Mouse (Mus musculus) heart, adult 2 months (tissue): ENCODE measurements around the gene Pole3. TPM values are rescaled to one million over a fixed set of nuclear protein-coding genes. Genes with fewer than 3 reads are reported as not detected.
A peak's percentile ranks its signal among the peaks of the same experiment; 100 is the strongest.

Source experiments
- DNase-seq, 2 experiments: peaks; one replicate each; pipeline ENCODE4 v3.0.0; 2021
- H3K27ac ChIP-seq: fragments of 200-600 bp; 2 replicates; pipeline ENCODE4 v1.8.1; 2022
- H3K27me3 ChIP-seq: fragments of 200-500 bp; 2 replicates; pipeline ENCODE4 v1.6.1; 2012; ENCODE audit warnings: mild to moderate bottlenecking, low read length, inconsistent platforms, mixed read lengths; ENCODE audit not compliant: control insufficient read depth, insufficient read depth
- H3K36me3 ChIP-seq: fragments of 200-500 bp; 2 replicates; pipeline ENCODE4 v1.6.1; 2012; ENCODE audit warnings: low read length, inconsistent platforms; ENCODE audit not compliant: control insufficient read depth, insufficient read depth
- H3K4me1 ChIP-seq: fragments of 200-500 bp; 2 replicates; pipeline ENCODE4 v1.6.1; 2011; ENCODE audit warnings: low read length; ENCODE audit not compliant: control insufficient read depth, insufficient read depth
- H3K4me3 ChIP-seq: fragments of 200-600 bp; 2 replicates; pipeline ENCODE4 v1.8.1; 2022
- H3K79me2 ChIP-seq: fragments of 200-500 bp; replicated peaks from 2 replicates; pipeline ENCODE4 v1.6.1; 2012; ENCODE audit warnings: mild to moderate bottlenecking, inconsistent platforms, low read length, moderate library complexity, mixed read lengths; ENCODE audit not compliant: control insufficient read depth, insufficient read depth
- H3K9ac ChIP-seq: fragments of 200-500 bp; 2 replicates; pipeline ENCODE4 v1.6.1; 2012; ENCODE audit warnings: low read depth, mild to moderate bottlenecking, control low read depth, inconsistent platforms, low read length, mixed read lengths
- CTCF ChIP-seq: fragments of 200-600 bp; IDR thresholded peaks from 2 replicates; pipeline ENCODE4 v1.8.1; 2022; ENCODE audit warnings: antibody characterized with exemption, mild to moderate bottlenecking, moderate library complexity
- EP300 ChIP-seq: fragments of 200-500 bp; IDR thresholded peaks from 2 replicates; pipeline ENCODE4 v1.6.1; 2011; ENCODE audit warnings: low read depth, low read length, control low read depth; ENCODE audit not compliant: insufficient read depth
- POLR2A ChIP-seq: fragments of 200-500 bp; IDR thresholded peaks from 2 replicates; pipeline ENCODE4 v1.6.1; 2011; ENCODE audit warnings: mild to moderate bottlenecking, low read depth, low read length, control low read depth; ENCODE audit not compliant: insufficient read depth
- WGBS: fragments of 180-500 bp; shearing (Covaris S2); methylation state at CpG from one replicate; pipeline ENCODE4 v1.1.7; 2018; 5-methylcytosine and 5-hydroxymethylcytosine counted together
- intact Hi-C: fragments of 180-260 bp; cut with DNase I; formaldehyde crosslinking; loops from one replicate; pipeline ENCODE4 v1.15.1; 2025
- polyA plus RNA-seq: library from polyadenylated mRNA; depleted of rRNA; stranded (reverse); fragments of >200 nt; gene quantifications from 2 replicates; pipeline ENCODE4 v1.2.3, GENCODE M21; 2012
- total RNA-seq, 2 experiments: library from RNA; stranded (reverse); gene quantifications; 2 replicates each; pipeline ENCODE4 v1.2.3; 2021

Gene Pole3
- total and polyA plus RNA-seq, 3 experiments: 10.5 to 19.1 (median 16.1) TPM

GRCm38 (mm10) chr4:62494230-62494629, 30.6 kb downstream of the Pole3 start:
- no peaks in the 10 kb centered on the region for H3K79me2 ChIP-seq
- DNase-seq: peak in 1 of 2 experiments; percentile 12
- H3K27ac ChIP-seq: no peak overlapping the region
- H3K36me3 ChIP-seq: no peaks in the 10 kb centered on the region
- no peak overlapping the region for H3K4me3 ChIP-seq
- H3K4me1 ChIP-seq: peaks cover 6% of the 10 kb centered on the region; the same call in 1 of the 2 replicates
- intact Hi-C loops: no loop called here
- H3K27me3 ChIP-seq: no peaks in the 10 kb centered on the region
- TF ChIP-seq POLR2A (no peak), CTCF (no peak), EP300 (no peak)
- 55% methylated on average over 9 of the region's 9 CpGs for WGBS
- H3K9ac ChIP-seq: no peak overlapping the region

DNA sequence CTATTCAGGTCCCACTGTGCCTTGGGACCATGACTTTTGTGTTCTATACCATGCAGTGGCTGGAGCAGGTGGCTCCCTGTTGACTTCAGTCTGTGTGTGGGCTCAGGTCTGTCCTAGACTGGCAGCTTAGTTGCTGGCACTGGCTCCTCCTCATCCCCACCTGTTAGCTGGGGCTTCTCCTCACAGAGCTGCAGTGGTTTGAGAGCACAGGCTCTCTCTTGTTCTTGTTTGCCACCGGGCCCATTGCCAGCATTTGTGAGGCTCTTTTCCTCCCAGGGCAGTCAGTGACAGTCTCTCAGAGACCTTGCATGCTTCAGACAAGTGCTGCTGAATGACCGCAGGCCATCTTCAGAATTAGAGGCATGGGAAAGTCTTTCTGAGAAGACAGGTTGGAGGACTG, 32.2 kb downstream of the Pole3 start:
- TF ChIP-seq CTCF: no peak
- no peak for TF ChIP-seq EP300
- TF ChIP-seq POLR2A: no peak
- 66% methylated on average over 2 of the region's 2 CpGs for WGBS

GRCm38 (mm10) chr4:62487914-62488313, 37.0 kb downstream of the Pole3 start:
- TF ChIP-seq POLR2A: no peak
- no peak for TF ChIP-seq EP300
- no peak for TF ChIP-seq CTCF
- 85% methylated on average over 2 of the region's 2 CpGs for WGBS
- no peak overlapping the region for H3K4me3 ChIP-seq
- no peaks in the 10 kb centered on the region for H3K79me2 ChIP-seq
- no peaks in the 10 kb centered on the region for H3K4me1 ChIP-seq
- no peak for DNase-seq
- H3K36me3 ChIP-seq: no peaks in the 10 kb centered on the region
- H3K27me3 ChIP-seq: no peaks in the 10 kb centered on the region
- H3K9ac ChIP-seq: no peak overlapping the region
- H3K27ac ChIP-seq: no peak overlapping the region
- intact Hi-C loops: no loop called here

More for the DNA sequence above, 32.2 kb downstream of the Pole3 start:
- no peaks in the 10 kb centered on the region for H3K27me3 ChIP-seq
- H3K4me3 ChIP-seq: no peak overlapping the region
- intact Hi-C loops: no loop called here
- no peak overlapping the region for H3K9ac ChIP-seq
- DNase-seq: no peak
- H3K27ac ChIP-seq: no peak overlapping the region
- no peaks in the 10 kb centered on the region for H3K79me2 ChIP-seq
- no peaks in the 10 kb centered on the region for H3K36me3 ChIP-seq
- H3K4me1 ChIP-seq: peaks cover 6% of the 10 kb centered on the region; the same call in 1 of the 2 replicates

GRCm38 (mm10) chr4:62487172-62487571, 37.7 kb downstream of the Pole3 start:
- Histone ChIP-seq H3K9ac (no peak overlapping the region), H3K27ac (no peak overlapping the region), H3K4me1 (no peaks in the 10 kb centered on the region), H3K4me3 (no peak overlapping the region), H3K36me3 (no peaks in the 10 kb centered on the region), H3K79me2 (no peaks in the 10 kb centered on the region), H3K27me3 (no peaks in the 10 kb centered on the region)
- intact Hi-C loops: no loop called here
- TF ChIP-seq POLR2A: no peak
- TF ChIP-seq EP300: no peak
- no peak for TF ChIP-seq CTCF
- DNase-seq: no peak
- 82% methylated on average over 5 of the region's 5 CpGs for WGBS

GRCm38 (mm10) chr4:62486162-62486696, 38.6 kb downstream of the Pole3 start:
- Histone ChIP-seq H3K4me1 (no peaks in the 10 kb centered on the region), H3K79me2 (no peaks in the 10 kb centered on the region), H3K9ac (no peak overlapping the region), H3K36me3 (no peaks in the 10 kb centered on the region), H3K4me3 (no peak overlapping the region), H3K27ac (no peak overlapping the region), H3K27me3 (no peaks in the 10 kb centered on the region)
- TF ChIP-seq CTCF: no peak
- no peak for TF ChIP-seq POLR2A
- no peak for TF ChIP-seq EP300
- DNase-seq: no peak
- 91% methylated on average over 15 of the region's 15 CpGs for WGBS
- intact Hi-C loops: no loop called here

- WGBS: 76% methylated on average over 8 of the region's 8 CpGs
- Histone ChIP-seq H3K36me3 (no peaks in the 10 kb centered on the region), H3K4me3 (no peak overlapping the region), H3K27me3 (no peaks in the 10 kb centered on the region), H3K9ac (no peak overlapping the region), H3K4me1 (no peaks in the 10 kb centered on the region; the same call in 1 of the 2 replicates), H3K27ac (no peak overlapping the region), H3K79me2 (no peaks in the 10 kb centered on the region)
- no peak for TF ChIP-seq POLR2A
- no peak for DNase-seq
- intact Hi-C loops: no loop called here
Observed at GRCm38 (mm10) chr4:62485450-62486161, 39.3 kb downstream of the Pole3 start.
